Mouse (Mus musculus): Measurements from ENCODE around the gene Lsm11.
A peak's percentile ranks its signal among the peaks of the same experiment; 100 is the strongest.

DNA sequence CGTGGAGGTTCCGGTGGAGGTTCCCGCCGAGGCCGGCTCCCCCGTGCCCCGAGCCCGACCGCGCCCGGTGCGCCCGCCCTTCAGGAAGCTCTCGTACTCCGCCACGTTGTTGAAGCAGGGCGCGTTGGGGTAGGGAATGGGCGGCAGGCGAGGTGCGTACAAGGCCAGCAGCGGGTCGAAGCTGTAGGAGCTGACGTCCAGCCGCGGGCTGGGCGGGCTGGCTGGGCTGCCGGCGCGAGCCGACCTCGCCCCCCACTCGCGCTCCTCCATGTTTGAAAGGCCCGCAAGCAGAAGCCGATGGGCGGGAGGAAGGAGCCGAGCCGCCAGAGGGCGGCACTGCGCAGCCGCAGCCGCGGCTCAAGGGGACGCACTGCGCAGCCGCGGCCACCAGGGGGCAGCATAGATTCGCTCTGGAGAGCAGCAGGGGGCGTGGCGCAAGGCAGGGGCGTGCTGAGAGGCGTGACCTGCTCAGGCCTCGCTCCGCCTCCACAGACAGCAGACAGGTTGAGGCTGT lies at the start of gene Lsm11:
- TF ChIP-seq CTCF (IDR thresholded peaks at IDR 0.05; ENCODE audit: low read depth, low read length) (peak; percentile 93), TAL1 (conservative IDR thresholded peaks at IDR 0.05; ENCODE audit: low read depth, low read length) (no peak), GATA1 (IDR thresholded peaks at IDR 0.05; ENCODE audit: borderline replicate concordance, low read length) (no peak)
